Mouse (Mus musculus) ES-E14 (cell line): ENCODE results near the gene Gngt2. TPM values are rescaled to one million over a fixed set of nuclear protein-coding genes. Genes with fewer than 3 reads are reported as not detected.

Source experiments
- DNase-seq: peaks from one replicate; pipeline ENCODE4 v3.0.0-alpha.2; 2013; ENCODE audit warnings: low read depth, low spot score
- H3K27ac ChIP-seq: 2 replicates; pipeline ENCODE4 v1.5.1; 2012; ENCODE audit warnings: low read depth, mild to moderate bottlenecking, low read length, moderate library complexity, mixed read lengths; ENCODE audit not compliant: poor library complexity, insufficient read depth, severe bottlenecking
- H3K36me3 ChIP-seq: 2 replicates; pipeline ENCODE4 v1.6.1; 2012; ENCODE audit warnings: mild to moderate bottlenecking, low read length, moderate library complexity, mixed read lengths; ENCODE audit not compliant: control insufficient read depth, poor library complexity, insufficient read depth, severe bottlenecking
- H3K4me1 ChIP-seq, 2 experiments: fragments of 150-350 bp in 1 of 2; sonication (generic) in 1 of 2; 2 replicates each; pipeline ENCODE4 v1.6.1; 2012; ENCODE audit warnings: low read length in 2 of 2, mild to moderate bottlenecking in 1 of 2, mixed read lengths in 1 of 2; ENCODE audit not compliant: control insufficient read depth in 2 of 2, insufficient read depth in 2 of 2, poor library complexity in 1 of 2
- H3K4me3 ChIP-seq, 2 experiments: fragments of 150-350 bp in 1 of 2; sonication (generic) in 1 of 2; 2 replicates each; pipeline ENCODE4 v1.5.1; 2012; ENCODE audit warnings: low read length in 2 of 2, low read depth in 1 of 2, mild to moderate bottlenecking in 1 of 2, mixed read lengths in 1 of 2; ENCODE audit not compliant: insufficient read depth in 1 of 2, poor library complexity in 1 of 2, severe bottlenecking in 1 of 2
- H3K9ac ChIP-seq: 2 replicates; pipeline ENCODE4 v1.6.1; 2012; ENCODE audit warnings: low read depth, mild to moderate bottlenecking, low read length, mixed read lengths; ENCODE audit not compliant: poor library complexity, insufficient read depth, severe bottlenecking
- H3K9me3 ChIP-seq: fragments of 150-350 bp; sonication (generic); 2 replicates; pipeline ENCODE4 v1.6.1; 2012; ENCODE audit warnings: low read depth, mild to moderate bottlenecking, low read length; ENCODE audit not compliant: control insufficient read depth, insufficient read depth
- CHD2 ChIP-seq: IDR thresholded peaks from 2 replicates; pipeline ENCODE4 v1.6.1; 2014; ENCODE audit warnings: mild to moderate bottlenecking, low read depth, low read length, inconsistent platforms
- HCFC1 ChIP-seq: IDR thresholded peaks from 2 replicates; pipeline ENCODE4 v1.6.1; 2012; ENCODE audit warnings: low read length, inconsistent platforms, borderline replicate concordance; ENCODE audit not compliant: insufficient read depth
- MAFK ChIP-seq: IDR thresholded peaks from 2 replicates; pipeline ENCODE4 v1.6.1; 2014; ENCODE audit warnings: mild to moderate bottlenecking, low read depth, low read length, inconsistent platforms; ENCODE audit not compliant: insufficient read depth
- ZC3H11A ChIP-seq: IDR thresholded peaks from 2 replicates; pipeline ENCODE4 v1.6.1; 2012; ENCODE audit warnings: low read depth, mild to moderate bottlenecking, inconsistent platforms, low read length, borderline replicate concordance
- ZNF384 ChIP-seq: IDR thresholded peaks from 2 replicates; pipeline ENCODE4 v1.6.1; 2012; ENCODE audit warnings: low read depth, low read length, inconsistent platforms
- in situ Hi-C, 2 experiments: fragments of 600-800 bp; cut with MboI; formaldehyde crosslinking; loops; one replicate each; pipeline ENCODE4 v1.15.1; 2025; ENCODE audit warnings: low sequenced_read_pairs in 2 of 2, inconsistent platforms in 1 of 2; ENCODE audit not compliant: unreplicated experiment in 2 of 2
- total RNA-seq: library from RNA; depleted of rRNA; stranded (reverse); fragments of 300-350 nt; gene quantifications from 2 replicates; pipeline ENCODE4 v1.2.3, GENCODE M21; 2012

The Gngt2 gene
- total RNA-seq, 1 experiment: 9.2 TPM

DNA sequence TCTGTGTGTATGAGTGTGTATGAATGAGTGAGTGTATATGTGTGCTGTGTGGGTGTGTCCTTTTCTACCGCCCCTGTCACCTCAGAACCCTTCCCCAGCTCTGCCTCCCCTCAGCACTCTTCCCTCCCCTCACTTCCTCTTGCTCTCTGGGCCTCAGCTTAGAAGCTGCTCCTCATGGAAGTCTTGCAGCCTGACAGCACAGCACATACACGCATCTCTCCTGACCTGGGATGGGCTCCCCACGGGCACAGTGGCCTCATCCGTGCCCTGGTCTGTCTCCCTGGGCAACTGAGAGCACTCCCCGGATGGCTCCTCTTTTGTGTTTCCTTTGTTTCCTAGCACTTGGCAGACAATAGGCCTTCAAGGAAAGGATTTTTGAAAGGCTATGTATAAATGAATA lies 27.4 kb upstream of the Gngt2 start:
- Histone ChIP-seq H3K9me3 (no peaks in the 10 kb centered on the region), H3K36me3 (no peaks in the 10 kb centered on the region), H3K27ac (no peak overlapping the region), H3K4me3 (no peak overlapping the region), H3K9ac (no peak overlapping the region), H3K4me1 (peaks cover 8 to 27% of the 10 kb centered on the region in 2 experiments; a peak in 3 of 4 replicates)
- in situ Hi-C loops: no loop called here
- no peak for DNase-seq
- TF ChIP-seq ZNF384 (no peak), HCFC1 (no peak), CHD2 (no peak), MAFK (no peak), ZC3H11A (no peak)

DNA sequence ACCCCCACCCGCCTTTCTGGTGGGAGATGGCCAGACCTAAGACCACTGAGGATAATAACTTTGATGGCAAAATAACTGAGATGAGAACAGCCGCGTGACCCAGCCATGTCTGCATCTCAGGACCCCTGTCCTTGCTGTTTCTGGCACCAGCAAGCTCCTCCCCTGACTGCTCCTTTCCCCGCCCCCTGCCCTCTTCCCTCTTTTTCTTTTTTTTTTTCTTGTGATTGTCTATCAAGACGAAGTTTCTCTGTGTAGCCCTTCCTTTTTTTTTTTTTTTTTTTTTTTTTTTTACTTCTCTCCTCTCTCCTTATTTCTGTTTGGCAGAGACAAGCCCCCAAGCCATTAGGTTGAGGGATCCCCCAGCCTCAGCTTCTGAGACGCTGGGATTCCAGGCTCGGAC lies 26.2 kb upstream of the Gngt2 start:
- peak overlapping the region; percentile 30; the same call in 1 of the 2 replicates for H3K9ac ChIP-seq
- no peak overlapping the region for H3K27ac ChIP-seq
- TF ChIP-seq ZNF384: peak; percentile 80
- TF ChIP-seq MAFK: no peak
- DNase-seq: no peak
- peaks cover 4 to 19% of the 10 kb centered on the region in 2 experiments; a peak in 3 of 4 replicates for H3K4me1 ChIP-seq
- H3K9me3 ChIP-seq: no peaks in the 10 kb centered on the region
- in situ Hi-C loops: no loop called here
- peak overlapping the region; percentile 37 to 49; a peak in 3 of 4 replicates for H3K4me3 ChIP-seq
- H3K36me3 ChIP-seq: no peaks in the 10 kb centered on the region

DNA sequence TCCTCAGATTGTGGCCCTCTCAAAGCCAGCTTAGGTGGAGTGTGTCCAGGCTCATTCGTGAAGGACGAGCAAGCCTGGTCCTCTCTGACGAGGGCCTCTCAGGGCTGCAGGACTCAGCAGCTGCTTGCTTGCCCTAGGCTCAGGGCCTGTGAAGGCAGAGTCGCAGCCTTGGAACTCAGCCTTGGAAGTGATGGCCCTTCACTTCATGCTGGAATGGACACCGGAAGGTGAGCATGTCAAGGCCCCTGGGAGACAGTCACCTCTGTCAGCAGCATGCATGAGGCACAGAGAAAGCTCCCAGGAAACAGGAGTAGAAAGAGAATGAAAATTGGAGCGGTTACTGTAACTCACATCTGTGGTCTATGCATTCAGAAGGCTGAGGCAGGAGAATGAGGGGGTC lies 25.3 kb upstream of the Gngt2 start:
- H3K9ac ChIP-seq: no peak overlapping the region
- no peaks in the 10 kb centered on the region for H3K36me3 ChIP-seq
- TF ChIP-seq MAFK: no peak
- TF ChIP-seq ZNF384: no peak
- in situ Hi-C loops: no loop called here
- H3K4me1 ChIP-seq: peaks cover 4 to 19% of the 10 kb centered on the region in 2 experiments; a peak in 3 of 4 replicates
- H3K4me3 ChIP-seq: no peak overlapping the region
- no peak for DNase-seq
- H3K9me3 ChIP-seq: no peaks in the 10 kb centered on the region
- H3K27ac ChIP-seq: no peak overlapping the region

DNA sequence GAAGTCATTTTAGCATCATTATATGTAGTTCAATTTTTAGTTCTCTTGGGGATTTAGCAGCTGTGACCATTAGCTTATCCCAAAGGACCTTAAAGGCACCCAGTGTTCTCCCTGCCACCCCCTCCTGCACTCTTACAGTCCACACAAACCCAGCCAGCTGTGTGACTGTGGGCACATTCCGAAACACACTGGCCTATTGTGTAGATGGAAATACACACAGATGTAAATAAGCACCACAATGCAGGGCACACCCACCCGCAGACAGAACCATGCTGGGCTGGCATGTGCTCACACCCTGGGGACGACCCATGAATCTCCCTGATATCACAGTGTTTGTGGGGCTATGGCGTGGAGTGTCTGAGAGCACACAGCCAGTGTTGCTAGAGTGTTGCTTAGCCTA lies 24.8 kb upstream of the Gngt2 start:
- no peak overlapping the region for H3K27ac ChIP-seq
- no peak overlapping the region for H3K4me3 ChIP-seq
- H3K9ac ChIP-seq: no peak overlapping the region
- TF ChIP-seq MAFK (no peak), HCFC1 (no peak), CHD2 (no peak), ZC3H11A (no peak), ZNF384 (no peak)
- no peak for DNase-seq
- no peaks in the 10 kb centered on the region for H3K9me3 ChIP-seq
- H3K4me1 ChIP-seq: peaks cover 4 to 19% of the 10 kb centered on the region in 2 experiments; a peak in 3 of 4 replicates
- H3K36me3 ChIP-seq: no peaks in the 10 kb centered on the region
- in situ Hi-C loops: no loop called here

DNA sequence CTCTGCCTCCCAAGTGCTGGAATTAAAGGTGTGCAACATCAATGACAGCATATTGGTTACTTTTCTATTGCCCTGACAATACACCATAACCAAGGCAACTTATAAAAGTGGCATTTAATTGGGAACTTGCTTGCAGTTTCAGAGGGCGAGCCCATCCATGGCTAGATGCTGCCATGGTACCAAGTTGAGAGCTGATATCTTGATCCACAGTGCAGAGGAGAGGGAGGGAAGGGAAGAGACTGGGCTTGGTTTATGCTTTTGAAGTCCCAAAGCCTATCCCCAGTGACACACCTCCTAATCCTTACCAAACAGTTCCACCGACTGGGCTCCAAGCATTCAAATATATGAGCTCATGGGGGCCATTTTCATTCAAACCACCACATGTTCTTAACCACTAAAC lies 22.9 kb upstream of the Gngt2 start:
- Histone ChIP-seq H3K9ac (no peak overlapping the region), H3K27ac (no peak overlapping the region), H3K9me3 (no peaks in the 10 kb centered on the region), H3K4me1 (peaks cover 4 to 20% of the 10 kb centered on the region in 2 experiments; a peak in 3 of 4 replicates), H3K4me3 (no peak overlapping the region), H3K36me3 (no peaks in the 10 kb centered on the region)
- TF ChIP-seq ZC3H11A: no peak
- TF ChIP-seq ZNF384: no peak
- TF ChIP-seq HCFC1: no peak
- DNase-seq: no peak
- in situ Hi-C loops: no loop called here
